Mouse (Mus musculus): ENCODE measurements around the gene Adamts4. TPM values are rescaled to one million over a fixed set of nuclear protein-coding genes. Genes with fewer than 3 reads are reported as not detected.
"Not testable (repeated sequence)": the region's sequence is repeated elsewhere in the genome, so short reads cannot be mapped to it uniquely, and the experiment has no call there.

Adamts4 gene
- polyA plus RNA-seq, 3 experiments from 2014 or later: 0.09 TPM; not detected in 2

- no peak for ATAC-seq
Measured at GRCm38 (mm10) chr1:171279012-171279705, 28.9 kb downstream of the Adamts4 start.

GRCm38 (mm10) chr1:171279721-171280120 lies 29.5 kb downstream of the Adamts4 start:
- no peak for ATAC-seq

- ATAC-seq: no peak
Measured at GRCm38 (mm10) chr1:171280250-171280915, 30.2 kb downstream of the Adamts4 start.

- peak; percentile 99 for ATAC-seq
Measured at GRCm38 (mm10) chr1:171280916-171281527, 30.8 kb downstream of the Adamts4 start, which contains the start of gene Ppox. TSS of gene Ppox (minus strand) at chr1:171281186.

- peak; percentile 37 for ATAC-seq
Measured at GRCm38 (mm10) chr1:171281528-171281923, 31.3 kb downstream of the Adamts4 start.

GRCm38 (mm10) chr1:171282086-171282805 lies 32.0 kb downstream of the Adamts4 start:
- ATAC-seq: no peak

- no peak for ATAC-seq
Measured at GRCm38 (mm10) chr1:171283188-171284160, 33.3 kb downstream of the Adamts4 start.

- no peak for ATAC-seq
Measured at GRCm38 (mm10) chr1:171284491-171284890, 34.3 kb downstream of the Adamts4 start.

- no peak for ATAC-seq
Measured at GRCm38 (mm10) chr1:171285096-171285892, 35.1 kb downstream of the Adamts4 start.

- ATAC-seq: no peak
Measured at GRCm38 (mm10) chr1:171286517-171286916, 36.3 kb downstream of the Adamts4 start.

- peak; percentile 99 for ATAC-seq
Measured at GRCm38 (mm10) chr1:171287136-171288081, 37.2 kb downstream of the Adamts4 start, which contains the start of gene Usp21. TSS of gene Usp21 (minus strand) at chr1:171287991.

- ATAC-seq: no peak
Measured at GRCm38 (mm10) chr1:171288328-171288727, 38.1 kb downstream of the Adamts4 start.

GRCm38 (mm10) chr1:171293351-171293750 lies 43.1 kb downstream of the Adamts4 start:
- ATAC-seq: no peak

GRCm38 (mm10) chr1:171293906-171294297 lies 43.7 kb downstream of the Adamts4 start:
- no peak for ATAC-seq

GRCm38 (mm10) chr1:171294298-171295062 lies 44.3 kb downstream of the Adamts4 start, which contains the start of gene Ufc1:
TSS of gene Ufc1 (minus strand) at chr1:171295024.
- ATAC-seq: peak; percentile 88

- ATAC-seq: peak; percentile 32
Measured at GRCm38 (mm10) chr1:171295063-171295402, 44.8 kb downstream of the Adamts4 start.

GRCm38 (mm10) chr1:171298226-171298625 lies 48.0 kb downstream of the Adamts4 start:
- no peak for ATAC-seq

GRCm38 (mm10) chr1:171306157-171306556 lies 55.9 kb downstream of the Adamts4 start:
- not testable (repeated sequence) for ATAC-seq

GRCm38 (mm10) chr1:171309321-171309720 lies 59.1 kb downstream of the Adamts4 start:
- no peak for ATAC-seq

All from inflammation-experienced regulatory T-cells, adult 6 months (primary cell).